Mouse (Mus musculus) regulatory T cell (primary cell): ENCODE measurements around the gene Anapc2.

Source experiments
- in situ Hi-C: fragments of 300-600 bp; cut with MboI, MseI; formaldehyde crosslinking; loops from one replicate; pipeline ENCODE4 v1.15.1; 2025; ENCODE audit warnings: high pct_unique_total_duplicates

Gene Anapc2

GRCm38 (mm10) chr2:25303452-25303851, 31.2 kb downstream of the Anapc2 start:
- in situ Hi-C loops, result no loop called here

- in situ Hi-C loops, result no loop called here
Observed at GRCm38 (mm10) chr2:25303931-25304656, 31.8 kb downstream of the Anapc2 start.

GRCm38 (mm10) chr2:25304657-25305541, 32.6 kb downstream of the Anapc2 start:
- in situ Hi-C loops, result no loop called here

- in situ Hi-C loops, result no loop called here
Observed at GRCm38 (mm10) chr2:25305587-25306359, 33.5 kb downstream of the Anapc2 start.

- in situ Hi-C loops, result no loop called here
Observed at GRCm38 (mm10) chr2:25310180-25310579, 37.9 kb downstream of the Anapc2 start.

- in situ Hi-C loops, result no loop called here
Observed at GRCm38 (mm10) chr2:25310969-25311368, 38.7 kb downstream of the Anapc2 start.

- in situ Hi-C loops, result no loop called here
Observed at GRCm38 (mm10) chr2:25311491-25311891, 39.2 kb downstream of the Anapc2 start.

- in situ Hi-C loops, result no loop called here
Observed at GRCm38 (mm10) chr2:25318119-25318966, 46.1 kb downstream of the Anapc2 start.

GRCm38 (mm10) chr2:25318971-25319773, 46.9 kb downstream of the Anapc2 start, which contains the start of gene Grin1:
Gene Grin1, minus strand, starts transcription at chr2:25319187.
- in situ Hi-C loops, result no loop called here

GRCm38 (mm10) chr2:25320084-25320483, 47.8 kb downstream of the Anapc2 start:
- in situ Hi-C loops, result no loop called here

GRCm38 (mm10) chr2:25326036-25326435, 53.8 kb downstream of the Anapc2 start:
- in situ Hi-C loops, result no loop called here

GRCm38 (mm10) chr2:25328440-25328839, 56.2 kb downstream of the Anapc2 start:
- in situ Hi-C loops, result no loop called here

GRCm38 (mm10) chr2:25331470-25331869, 59.2 kb downstream of the Anapc2 start:
- in situ Hi-C loops, result no loop called here

GRCm38 (mm10) chr2:25332286-25333160, 60.2 kb downstream of the Anapc2 start, which contains the start of gene Man1b1:
Gene Man1b1, plus strand, starts transcription at chr2:25332338.
- in situ Hi-C loops, result no loop called here

- in situ Hi-C loops, result no loop called here
Observed at GRCm38 (mm10) chr2:25333569-25333968, 61.3 kb downstream of the Anapc2 start.
